Mouse (Mus musculus) urinary bladder, adult 2 months (tissue): ENCODE measurements around the gene Hsh2d. TPM values are rescaled to one million over a fixed set of nuclear protein-coding genes. Genes with fewer than 3 reads are reported as not detected.

Source experiments
- polyA plus RNA-seq: library from polyadenylated mRNA; depleted of rRNA; stranded (reverse); fragments of >200 nt; gene quantifications from 2 replicates; pipeline ENCODE4 v1.2.3, GENCODE M21; 2012; rRNA removed

Gene Hsh2d
- polyA plus RNA-seq, 1 experiment, result 0.23 TPM

Other genes starting within 250 kb of the Hsh2d start
- 18.9 and 21.7 TPM in 2 replicates for gene Zfp961, start 238.6 kb upstream of the Hsh2d start, polyA plus RNA-seq
- gene Cyp4f18, start 180.0 kb upstream of the Hsh2d start, polyA plus RNA-seq, result 3.6 TPM in 2 replicates
- gene Olfr372, start 148.4 kb upstream of the Hsh2d start, polyA plus RNA-seq, result not detected in 2 replicates
- not detected in 2 replicates for gene Olfr373, start 106.5 kb upstream of the Hsh2d start, polyA plus RNA-seq
- not detected in 2 replicates for gene Olfr374, start 82.6 kb upstream of the Hsh2d start, polyA plus RNA-seq
- gene Tpm4, start 54.7 kb upstream of the Hsh2d start, polyA plus RNA-seq, result 200 and 234 TPM in 2 replicates
- gene Rab8a, start 28.4 kb upstream of the Hsh2d start, polyA plus RNA-seq, result 82.2 and 89.4 TPM in 2 replicates
- gene Cib3, start 23.2 kb downstream of the Hsh2d start, polyA plus RNA-seq, result 0.04 and 0.11 TPM in 2 replicates
- gene Gm11034, start 24.0 kb downstream of the Hsh2d start, polyA plus RNA-seq, result not detected in 2 replicates
- 70.7 and 77.4 TPM in 2 replicates for gene Fam32a, start 30.1 kb downstream of the Hsh2d start, polyA plus RNA-seq
- gene Ap1m1, start 50.4 kb downstream of the Hsh2d start, polyA plus RNA-seq, result 75.1 TPM in 2 replicates
- gene Gm10282, start 115.6 kb downstream of the Hsh2d start, polyA plus RNA-seq, result 6.2 and 8.5 TPM in 2 replicates
- 32.4 and 36.7 TPM in 2 replicates for gene Klf2, start 129.4 kb downstream of the Hsh2d start, polyA plus RNA-seq
- 52.1 and 54.6 TPM in 2 replicates for gene Eps15l1, start 231.8 kb downstream of the Hsh2d start, polyA plus RNA-seq